Mouse (Mus musculus): ENCODE results near the gene Sipa1l1. TPM values are rescaled to one million over a fixed set of nuclear protein-coding genes. Genes with fewer than 3 reads are reported as not detected.

Sipa1l1 gene
- polyA plus RNA-seq, 1 experiment from 2014 or later: 37.2 TPM

DNA sequence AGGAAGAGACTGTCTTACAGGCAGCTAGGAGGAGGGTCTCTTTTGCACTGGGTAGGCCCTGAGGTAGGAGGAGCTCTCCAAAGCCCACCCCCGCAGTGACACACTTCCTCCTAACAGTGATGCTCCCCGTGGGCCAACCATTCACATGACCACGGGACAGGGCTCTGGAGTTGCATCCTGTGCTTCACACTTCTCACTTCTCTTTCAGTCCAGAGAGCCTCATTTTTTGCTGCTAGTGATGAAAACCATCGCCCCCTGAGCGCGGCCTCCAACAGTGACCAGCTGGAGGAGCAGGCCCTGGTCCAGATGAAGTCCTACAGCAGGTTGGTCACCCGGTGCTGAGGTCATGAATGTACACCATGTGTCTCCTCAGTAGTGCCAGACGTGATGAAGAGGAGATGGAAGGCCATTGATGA, 277.5 kb downstream of the Sipa1l1 start:
- ATAC-seq (replicated peaks; ENCODE audit: insufficient number of reproducible peaks, low FRiP score, low TSS enrichment): no peak
- H3K9me3 ChIP-seq (replicated peaks; ENCODE audit: control insufficient read depth, low read length): no peaks in the 10 kb centered on the region
- no peaks in the 10 kb centered on the region for H3K27me3 ChIP-seq (ENCODE audit: control insufficient read depth, insufficient read depth, low read length)
- no peak overlapping the region for H3K9ac ChIP-seq (ENCODE audit: low read depth, low read length)
- no peak overlapping the region for H3K4me3 ChIP-seq (ENCODE audit: low read depth, low read length)
- H3K27ac ChIP-seq (ENCODE audit: low read depth, low read length): no peak overlapping the region
- peaks cover under 1% of the 10 kb centered on the region; the same call in 1 of the 2 replicates for H3K36me3 ChIP-seq (ENCODE audit: control insufficient read depth, insufficient read depth, low read length)
- H3K4me2 ChIP-seq: no peak overlapping the region
- no peaks in the 10 kb centered on the region for H3K4me1 ChIP-seq (ENCODE audit: control insufficient read depth, insufficient read depth, low read length)
- 89% methylated on average over 8 of the region's 8 CpGs for WGBS (ENCODE audit: insufficient replicate concordance)

- H3K36me3 ChIP-seq (ENCODE audit: control insufficient read depth, insufficient read depth, low read length): no peaks in the 10 kb centered on the region; the same call in 1 of the 2 replicates
- no peaks in the 10 kb centered on the region; the same call in 1 of the 2 replicates for H3K9me3 ChIP-seq (replicated peaks; ENCODE audit: control insufficient read depth, low read length)
These were observed 279.2 kb downstream of the Sipa1l1 start for GRCm38 (mm10) chr12:82448129-82448815.

DNA sequence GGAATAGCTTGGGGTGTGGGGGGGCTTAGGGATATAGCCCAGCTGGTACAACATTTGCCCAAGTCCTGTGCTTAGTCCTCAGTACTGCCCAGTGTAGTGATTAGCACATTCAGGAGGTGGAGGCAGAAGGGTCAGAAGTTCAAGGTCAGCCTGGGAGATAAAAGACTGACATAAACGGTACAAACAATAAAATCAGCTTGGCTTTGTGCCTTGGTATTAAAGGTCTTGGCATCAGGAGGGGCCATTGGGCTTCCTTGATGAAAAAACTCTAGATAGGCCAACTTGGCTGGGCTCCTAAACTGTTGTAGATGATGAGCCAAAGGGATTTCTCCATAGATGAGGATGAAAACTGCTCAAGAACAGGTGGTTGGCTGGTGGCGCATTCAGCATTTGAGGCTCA, 283.3 kb downstream of the Sipa1l1 start:
- H3K4me2 ChIP-seq: no peak overlapping the region
- no peak overlapping the region for H3K4me3 ChIP-seq (ENCODE audit: low read depth, low read length)
- no peaks in the 10 kb centered on the region; the same call in 1 of the 2 replicates for H3K9me3 ChIP-seq (replicated peaks; ENCODE audit: control insufficient read depth, low read length)
- no peaks in the 10 kb centered on the region; the same call in 1 of the 2 replicates for H3K36me3 ChIP-seq (ENCODE audit: control insufficient read depth, insufficient read depth, low read length)
- H3K27ac ChIP-seq (ENCODE audit: low read depth, low read length): no peak overlapping the region
- 69% methylated on average over 2 of the region's 2 CpGs for WGBS (ENCODE audit: insufficient replicate concordance)
- H3K9ac ChIP-seq (ENCODE audit: low read depth, low read length): no peak overlapping the region
- H3K27me3 ChIP-seq (ENCODE audit: control insufficient read depth, insufficient read depth, low read length): no peaks in the 10 kb centered on the region
- ATAC-seq (replicated peaks; ENCODE audit: insufficient number of reproducible peaks, low FRiP score, low TSS enrichment): no peak
- no peaks in the 10 kb centered on the region for H3K4me1 ChIP-seq (ENCODE audit: control insufficient read depth, insufficient read depth, low read length)

More at GRCm38 (mm10) chr12:82448129-82448815, 279.2 kb downstream of the Sipa1l1 start:
- Histone ChIP-seq H3K27me3 (ENCODE audit: control insufficient read depth, insufficient read depth, low read length) (no peaks in the 10 kb centered on the region), H3K4me1 (ENCODE audit: control insufficient read depth, insufficient read depth, low read length) (no peaks in the 10 kb centered on the region), H3K27ac (ENCODE audit: low read depth, low read length) (no peak overlapping the region), H3K9ac (ENCODE audit: low read depth, low read length) (no peak overlapping the region), H3K4me3 (ENCODE audit: low read depth, low read length) (no peak overlapping the region), H3K4me2 (no peak overlapping the region)
- ATAC-seq (replicated peaks; ENCODE audit: insufficient number of reproducible peaks, low FRiP score, low TSS enrichment): no peak
- WGBS (ENCODE audit: insufficient replicate concordance): 76% methylated on average over 9 of the region's 9 CpGs

DNA sequence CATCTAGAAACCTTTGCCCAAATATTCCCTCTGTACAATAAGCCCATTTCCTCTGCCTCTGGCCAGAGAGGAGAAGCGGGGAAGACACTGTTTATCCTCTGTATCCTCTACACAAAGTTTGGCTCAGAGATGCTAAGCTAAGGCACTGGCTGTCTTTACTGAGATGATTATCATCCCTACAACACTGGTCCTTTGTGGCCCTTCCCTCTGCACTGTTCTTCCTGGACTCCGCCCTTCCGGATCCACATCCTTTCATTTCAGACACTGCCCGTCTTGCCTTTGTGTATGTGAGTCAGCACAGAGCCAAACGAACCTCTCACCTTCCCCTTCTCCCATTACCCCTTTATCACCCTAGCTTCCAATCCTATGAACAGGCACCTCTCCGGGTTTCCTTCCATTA, 285.3 kb downstream of the Sipa1l1 start:
- WGBS (ENCODE audit: insufficient replicate concordance): 78% methylated on average over 6 of the region's 6 CpGs
- ATAC-seq (replicated peaks; ENCODE audit: insufficient number of reproducible peaks, low FRiP score, low TSS enrichment): no peak
- no peaks in the 10 kb centered on the region for H3K4me1 ChIP-seq (ENCODE audit: control insufficient read depth, insufficient read depth, low read length)

GRCm38 (mm10) chr12:82455700-82456413, 286.7 kb downstream of the Sipa1l1 start:
- H3K27me3 ChIP-seq (ENCODE audit: control insufficient read depth, insufficient read depth, low read length): no peaks in the 10 kb centered on the region
- no peak for ATAC-seq (replicated peaks; ENCODE audit: insufficient number of reproducible peaks, low FRiP score, low TSS enrichment)
- H3K4me1 ChIP-seq (ENCODE audit: control insufficient read depth, insufficient read depth, low read length): no peaks in the 10 kb centered on the region
- no peaks in the 10 kb centered on the region for H3K36me3 ChIP-seq (ENCODE audit: control insufficient read depth, insufficient read depth, low read length)
- H3K4me3 ChIP-seq (ENCODE audit: low read depth, low read length): no peak overlapping the region
- no peak overlapping the region for H3K4me2 ChIP-seq
- no peaks in the 10 kb centered on the region; the same call in 1 of the 2 replicates for H3K9me3 ChIP-seq (replicated peaks; ENCODE audit: control insufficient read depth, low read length)
- H3K27ac ChIP-seq (ENCODE audit: low read depth, low read length): no peak overlapping the region
- no peak overlapping the region for H3K9ac ChIP-seq (ENCODE audit: low read depth, low read length)
- 68% methylated on average over 10 of the region's 10 CpGs for WGBS (ENCODE audit: insufficient replicate concordance)

More for the DNA sequence above, 285.3 kb downstream of the Sipa1l1 start:
- H3K4me2 ChIP-seq: no peak overlapping the region
- no peaks in the 10 kb centered on the region for H3K36me3 ChIP-seq (ENCODE audit: control insufficient read depth, insufficient read depth, low read length)
- no peak overlapping the region for H3K27ac ChIP-seq (ENCODE audit: low read depth, low read length)
- H3K4me3 ChIP-seq (ENCODE audit: low read depth, low read length): no peak overlapping the region
- H3K9me3 ChIP-seq (replicated peaks; ENCODE audit: control insufficient read depth, low read length): no peaks in the 10 kb centered on the region; the same call in 1 of the 2 replicates
- H3K27me3 ChIP-seq (ENCODE audit: control insufficient read depth, insufficient read depth, low read length): no peaks in the 10 kb centered on the region
- no peak overlapping the region for H3K9ac ChIP-seq (ENCODE audit: low read depth, low read length)

GRCm38 (mm10) chr12:82456414-82456805, 287.3 kb downstream of the Sipa1l1 start:
- H3K9me3 ChIP-seq (replicated peaks; ENCODE audit: control insufficient read depth, low read length): no peaks in the 10 kb centered on the region; the same call in 1 of the 2 replicates
- no peak overlapping the region for H3K4me3 ChIP-seq (ENCODE audit: low read depth, low read length)
- no peak for ATAC-seq (replicated peaks; ENCODE audit: insufficient number of reproducible peaks, low FRiP score, low TSS enrichment)
- WGBS (ENCODE audit: insufficient replicate concordance): 87% methylated on average over 1 of the region's 1 CpGs
- no peak overlapping the region for H3K4me2 ChIP-seq
- no peaks in the 10 kb centered on the region for H3K36me3 ChIP-seq (ENCODE audit: control insufficient read depth, insufficient read depth, low read length)
- H3K27ac ChIP-seq (ENCODE audit: low read depth, low read length): no peak overlapping the region
- no peaks in the 10 kb centered on the region for H3K4me1 ChIP-seq (ENCODE audit: control insufficient read depth, insufficient read depth, low read length)
- H3K27me3 ChIP-seq (ENCODE audit: control insufficient read depth, insufficient read depth, low read length): no peaks in the 10 kb centered on the region
- no peak overlapping the region for H3K9ac ChIP-seq (ENCODE audit: low read depth, low read length)

DNA sequence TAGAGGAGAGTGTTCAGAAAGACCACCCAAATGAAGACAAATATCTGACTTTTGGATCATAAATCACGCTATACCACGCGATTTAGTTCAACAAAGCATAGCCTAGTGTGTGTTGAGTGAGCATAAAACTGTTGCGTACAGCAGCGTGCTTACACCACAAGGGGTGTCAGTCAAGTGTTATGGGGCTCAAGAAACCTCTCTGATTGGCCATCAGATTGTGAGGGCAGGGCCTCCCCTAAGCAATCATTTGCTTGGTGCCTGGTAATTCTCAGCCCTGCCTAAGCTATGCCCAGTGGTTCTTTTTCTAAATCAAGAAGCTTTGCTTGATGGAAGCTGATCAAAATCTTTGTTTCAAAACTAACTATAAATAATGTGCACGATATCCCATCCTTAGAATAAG, 288.5 kb downstream of the Sipa1l1 start:
- H3K9me3 ChIP-seq (replicated peaks; ENCODE audit: control insufficient read depth, low read length): no peaks in the 10 kb centered on the region; the same call in 1 of the 2 replicates
- no peak overlapping the region for H3K27ac ChIP-seq (ENCODE audit: low read depth, low read length)
- 88% methylated on average over 6 of the region's 6 CpGs for WGBS (ENCODE audit: insufficient replicate concordance)
- no peaks in the 10 kb centered on the region for H3K4me1 ChIP-seq (ENCODE audit: control insufficient read depth, insufficient read depth, low read length)
- H3K4me3 ChIP-seq (ENCODE audit: low read depth, low read length): no peak overlapping the region
- no peaks in the 10 kb centered on the region for H3K36me3 ChIP-seq (ENCODE audit: control insufficient read depth, insufficient read depth, low read length)
- no peak overlapping the region for H3K9ac ChIP-seq (ENCODE audit: low read depth, low read length)
- no peaks in the 10 kb centered on the region for H3K27me3 ChIP-seq (ENCODE audit: control insufficient read depth, insufficient read depth, low read length)
- no peak for ATAC-seq (replicated peaks; ENCODE audit: insufficient number of reproducible peaks, low FRiP score, low TSS enrichment)
- no peak overlapping the region for H3K4me2 ChIP-seq

GRCm38 (mm10) chr12:82458017-82458416, 288.9 kb downstream of the Sipa1l1 start:
- Histone ChIP-seq H3K9ac (ENCODE audit: low read depth, low read length) (no peak overlapping the region), H3K27ac (ENCODE audit: low read depth, low read length) (no peak overlapping the region), H3K4me3 (ENCODE audit: low read depth, low read length) (no peak overlapping the region), H3K27me3 (ENCODE audit: control insufficient read depth, insufficient read depth, low read length) (no peaks in the 10 kb centered on the region), H3K4me1 (ENCODE audit: control insufficient read depth, insufficient read depth, low read length) (no peaks in the 10 kb centered on the region), H3K36me3 (ENCODE audit: control insufficient read depth, insufficient read depth, low read length) (no peaks in the 10 kb centered on the region), H3K9me3 (replicated peaks; ENCODE audit: control insufficient read depth, low read length) (no peaks in the 10 kb centered on the region), H3K4me2 (no peak overlapping the region)
- WGBS (ENCODE audit: insufficient replicate concordance): 79% methylated on average over 8 of the region's 8 CpGs
- ATAC-seq (replicated peaks; ENCODE audit: insufficient number of reproducible peaks, low FRiP score, low TSS enrichment): no peak
